In the genomic region with DNA sequence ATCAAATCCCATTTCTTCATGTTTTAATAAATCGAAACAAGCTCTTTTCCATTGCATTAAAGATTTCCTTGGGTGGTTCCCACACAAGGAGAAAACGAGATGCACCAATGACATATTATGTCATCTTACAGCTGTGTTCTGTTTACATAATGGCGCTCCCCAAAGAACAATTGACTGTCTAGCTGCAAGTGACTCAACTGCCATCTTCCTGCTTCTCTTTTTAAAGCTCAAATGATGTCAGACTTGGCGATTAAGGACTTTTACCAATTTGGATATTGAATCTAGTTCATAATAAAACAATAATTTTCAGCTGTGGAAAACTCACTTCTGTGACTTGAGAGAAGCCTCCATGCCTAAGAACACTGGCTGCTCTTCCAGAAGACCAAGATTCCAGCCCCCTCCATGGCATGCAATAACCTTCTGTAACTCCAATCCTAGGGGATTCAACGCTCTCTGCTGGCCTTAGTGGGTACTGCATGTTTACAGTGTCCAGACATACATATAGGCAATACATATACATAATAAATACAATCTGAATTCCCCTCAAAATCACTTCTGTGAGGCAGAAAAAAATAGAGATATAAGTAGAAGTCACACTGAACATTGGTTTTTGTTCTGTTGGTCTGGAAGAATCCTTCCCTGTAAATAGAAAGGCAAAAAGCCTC, we compare ENCODE assay signal across 11 mouse cellular contexts.
A peak's percentile ranks its signal among the peaks of the same experiment; 100 is the strongest.
DNase-seq lines count a peak whose midpoint lies in the region; ATAC-seq and TF ChIP-seq lines count a peak whose summit lies in the region.
"Had no signal": no experiment of that assay in that cellular context is flagged by ENCODE, and none has a peak within 500 bp of the region (broad histone marks: within the 10 kb centered on the region; RNA-seq: fewer than 3 reads in every experiment).

No protein-coding gene starts in this region.

- ATAC-seq in hindbrain, postnatal 0 days: no peak
- ATAC-seq in hindbrain, embryonic 14.5 days (ENCODE audit: low FRiP score): no peak
- ATAC-seq: forebrain, embryonic 14.5 days had no signal

- TF ChIP-seq CTCF in hindbrain, postnatal 0 days (IDR thresholded peaks at IDR 0.05; ENCODE audit: low read depth): peak; percentile 33; the same call in 1 of the 2 replicates
- TF ChIP-seq CTCF in thymus, adult 2 months (IDR thresholded peaks at IDR 0.05; ENCODE audit: borderline replicate concordance, control insufficient read depth, extremely low read depth, insufficient read depth, low read length, poor library complexity): no peak

- no peak overlapping the region for H3K9ac ChIP-seq in hindbrain, postnatal 0 days (replicated peaks; ENCODE audit: low read length)
- H3K9ac ChIP-seq in hindbrain, embryonic 14.5 days: no peak overlapping the region
- H3K9ac ChIP-seq: neural tube, embryonic 12.5 days had no signal

- H3K36me3 ChIP-seq in hindbrain, postnatal 0 days (ENCODE audit: insufficient read depth, low read length): no peaks in the 10 kb centered on the region
- H3K36me3 ChIP-seq in hindbrain, embryonic 14.5 days (replicated peaks; ENCODE audit: control insufficient read depth, insufficient read depth): no peaks in the 10 kb centered on the region
- no peaks in the 10 kb centered on the region for H3K36me3 ChIP-seq in thymus, adult 2 months (ENCODE audit: control insufficient read depth, insufficient read depth, low read length)
- H3K36me3 ChIP-seq in splenic B cell, adult 2 months (ENCODE audit: control insufficient read depth, insufficient read depth, low read length, poor library complexity, severe bottlenecking): no peaks in the 10 kb centered on the region
- H3K36me3 ChIP-seq: neural tube, embryonic 12.5 days had no signal

- no peaks in the 10 kb centered on the region for H3K4me1 ChIP-seq in hindbrain, postnatal 0 days (ENCODE audit: insufficient read depth, low read length)
- H3K4me1 ChIP-seq in hindbrain, embryonic 14.5 days (replicated peaks; ENCODE audit: control insufficient read depth, insufficient read depth, low read length): no peaks in the 10 kb centered on the region
- H3K4me1 ChIP-seq in thymus, adult 2 months (replicated peaks; ENCODE audit: control insufficient read depth, insufficient read depth, low read length): peaks cover 5% of the 10 kb centered on the region
- H3K4me1 ChIP-seq: neural tube, embryonic 12.5 days had no signal

- no peak overlapping the region for H3K27ac ChIP-seq in hindbrain, postnatal 0 days
- no peak overlapping the region for H3K27ac ChIP-seq in hindbrain, embryonic 14.5 days
- no peak overlapping the region for H3K27ac ChIP-seq in thymus, adult 2 months (ENCODE audit: control insufficient read depth, insufficient read depth, low read length)
- H3K27ac ChIP-seq: neural tube, embryonic 12.5 days had no signal

- no peak overlapping the region for H3K4me3 ChIP-seq in hindbrain, postnatal 0 days (ENCODE audit: low read length)
- H3K4me3 ChIP-seq in hindbrain, embryonic 14.5 days (replicated peaks; ENCODE audit: low read length): no peak overlapping the region
- no peak overlapping the region for H3K4me3 ChIP-seq in thymus, adult 2 months (ENCODE audit: control insufficient read depth, insufficient read depth, low read length)
- H3K4me3 ChIP-seq: neural tube, embryonic 12.5 days had no signal

- no peak for DNase-seq in hindbrain, postnatal 0 days (ENCODE audit: low spot score)
- no peak for DNase-seq in hindbrain, embryonic 14.5 days (ENCODE audit: low spot score)
- peak; percentile 18 for DNase-seq in thymus, adult 2 months
- DNase-seq in thymus, adult 18-20 months: no peak
- peak; percentile 46 for DNase-seq in R1 (ENCODE audit: low read depth, low spot score)
- DNase-seq in splenic B cell, adult 2 months (ENCODE audit: low read depth, low spot score): peak; percentile 50
- DNase-seq in right cerebral cortex, postnatal 10 days (ENCODE audit: low spot score in 2 of 2): no peak
- DNase-seq in adrenal gland, postnatal 4 days (ENCODE audit: low spot score in 2 of 2): no peak
- DNase-seq: left cerebral cortex, postnatal 4 days had no signal

- H3K27me3 ChIP-seq in hindbrain, postnatal 0 days (ENCODE audit: insufficient read depth, low read length): no peaks in the 10 kb centered on the region
- H3K27me3 ChIP-seq in hindbrain, embryonic 14.5 days (ENCODE audit: control insufficient read depth, insufficient read depth, low read length): no peaks in the 10 kb centered on the region
- H3K27me3 ChIP-seq in thymus, adult 2 months (ENCODE audit: control insufficient read depth, insufficient read depth, low read length): no peaks in the 10 kb centered on the region
- H3K27me3 ChIP-seq in splenic B cell, adult 2 months (ENCODE audit: control insufficient read depth, insufficient read depth, low read length, poor library complexity, severe bottlenecking): no peaks in the 10 kb centered on the region
- H3K27me3 ChIP-seq: neural tube, embryonic 12.5 days had no signal

- no peak for TF ChIP-seq POLR2A in thymus, adult 2 months (IDR thresholded peaks at IDR 0.05; ENCODE audit: control insufficient read depth, extremely low read depth, insufficient read depth, low read length, poor library complexity)

- H3K9me3 ChIP-seq in hindbrain, postnatal 0 days (ENCODE audit: low read length): no peaks in the 10 kb centered on the region
- no peaks in the 10 kb centered on the region for H3K9me3 ChIP-seq in hindbrain, embryonic 14.5 days (ENCODE audit: control insufficient read depth, low read length)
- H3K9me3 ChIP-seq: neural tube, embryonic 12.5 days had no signal

- H3K4me2 ChIP-seq in hindbrain, postnatal 0 days (ENCODE audit: low read depth, low read length): no peak overlapping the region
- no peak overlapping the region for H3K4me2 ChIP-seq in hindbrain, embryonic 14.5 days (replicated peaks)
- H3K4me2 ChIP-seq: neural tube, embryonic 12.5 days had no signal

- 72% methylated on average over 5 of the region's 5 CpGs for WGBS in hindbrain, postnatal 0 days
- 71% methylated on average over 5 of the region's 5 CpGs for WGBS in hindbrain, embryonic 14.5 days
- 83% methylated on average over 5 of the region's 5 CpGs for WGBS in thymus, adult 2 months

Comparison
In these comparisons a context has a peak if more than half of its experiments do, and no peak if none do; other contexts are left out.
1. DNase-seq: peak in thymus, adult 2 months (single experiment), R1 (single experiment) and splenic B cell, adult 2 months (single experiment); none in hindbrain, postnatal 0 days (single experiment), hindbrain, embryonic 14.5 days (single experiment), thymus, adult 18-20 months (0 of 2), right cerebral cortex, postnatal 10 days (0 of 2) and adrenal gland, postnatal 4 days (0 of 2).